Mouse (Mus musculus): ENCODE data around the gene Rnf224. TPM values are rescaled to one million over a fixed set of nuclear protein-coding genes. Genes with fewer than 3 reads are reported as not detected.

Gene Rnf224
- total and polyA plus RNA-seq, 3 experiments, result 0.10 TPM; not detected in 2

GRCm38 (mm10) chr2:25271827-25272511 is 35.4 kb upstream of the Rnf224 start, which contains the start of the genes Ssna1 and Anapc2 (continued):
- TF ChIP-seq MEF2A (IDR thresholded peaks at IDR 0.05; ENCODE audit: extremely low read depth, insufficient replicate concordance, low read depth, low read length, poor library complexity, severe bottlenecking) (no peak), POLR2AphosphoS5 (IDR thresholded peaks at IDR 0.05; ENCODE audit: borderline replicate concordance, low read depth, low read length) (no peak), TCF12 (IDR thresholded peaks at IDR 0.05; ENCODE audit: low read depth, low read length) (peak; percentile 59), MAX (IDR thresholded peaks at IDR 0.05; ENCODE audit: low read length) (peak; percentile 63), BHLHE40 (IDR thresholded peaks at IDR 0.05; ENCODE audit: borderline replicate concordance, low read depth, low read length) (no peak), HCFC1 (IDR thresholded peaks at IDR 0.05; ENCODE audit: low read depth, low read length) (peak; percentile 93), CTCF (IDR thresholded peaks at IDR 0.05 in 2 of 3, conservative IDR thresholded peaks at IDR 0.05 in 1 of 3; ENCODE audit: control insufficient read depth in 1 of 3, insufficient read depth in 1 of 3, low read depth in 2 of 3, low read length in 3 of 3, poor library complexity in 1 of 3, severe bottlenecking in 1 of 3) (peak in 2 of 3 experiments; percentile 21 to 24; a peak in 3 of 6 replicates), JUND (IDR thresholded peaks at IDR 0.05; ENCODE audit: low read depth, low read length) (no peak), ZKSCAN1 (IDR thresholded peaks at IDR 0.05; ENCODE audit: low read depth, low read length) (no peak), CHD1 (IDR thresholded peaks at IDR 0.05; ENCODE audit: low read depth, low read length) (no peak), ZC3H11A (IDR thresholded peaks at IDR 0.05; ENCODE audit: low read depth, low read length) (0 out of 2 replicates have a peak, but pooled peaks have one; percentile 8), UBTF (IDR thresholded peaks at IDR 0.05; ENCODE audit: borderline replicate concordance, insufficient read depth, low read depth, low read length) (no peak), SMC3 (IDR thresholded peaks at IDR 0.05; ENCODE audit: low read depth, low read length) (no peak), POLR2AphosphoS2 (IDR thresholded peaks at IDR 0.05; ENCODE audit: low read length) (peak; percentile 92), TBP (IDR thresholded peaks at IDR 0.05; ENCODE audit: low read depth, low read length) (no peak), GABPA (IDR thresholded peaks at IDR 0.05; ENCODE audit: low read depth, low read length) (0 out of 2 replicates have a peak, but pooled peaks have one; percentile 25), RCOR1 (IDR thresholded peaks at IDR 0.05; ENCODE audit: low read depth, low read length) (no peak), RAD21 (IDR thresholded peaks at IDR 0.05; ENCODE audit: low read depth, low read length) (no peak; the same call in 1 of the 2 replicates), NRF1 (IDR thresholded peaks at IDR 0.05; ENCODE audit: insufficient read depth, low read depth, low read length, poor library complexity, severe bottlenecking) (peak; percentile 87), MAFK (IDR thresholded peaks at IDR 0.05; ENCODE audit: borderline replicate concordance, low read depth, low read length) (no peak), ZMIZ1 (IDR thresholded peaks at IDR 0.05; ENCODE audit: low read depth, low read length) (peak; percentile 65; the same call in 1 of the 2 replicates)

- no peak for DNase-seq (ENCODE audit: low read depth, low spot score)
- TF ChIP-seq USF2 (IDR thresholded peaks at IDR 0.05; ENCODE audit: borderline replicate concordance in 1 of 2, insufficient read depth in 1 of 2, low read depth in 1 of 2, low read length in 2 of 2), result no peak
- TF ChIP-seq ETS1 (IDR thresholded peaks at IDR 0.05; ENCODE audit: low read depth, low read length), result peak; percentile 53; the same call in 1 of the 2 replicates
- peaks cover 0 to 41% of the 10 kb centered on the region in 2 experiments; a peak in 3 of 4 replicates for H3K36me3 ChIP-seq (ENCODE audit: control insufficient read depth in 1 of 2, insufficient read depth in 2 of 2, low read length in 2 of 2)
- H3K79me2 ChIP-seq (ENCODE audit: control insufficient read depth, insufficient read depth, low read length, poor library complexity), result peaks cover 72% of the 10 kb centered on the region
- H3K27ac ChIP-seq (ENCODE audit: control insufficient read depth, low read depth, low read length), result peak overlapping the region; percentile 29
- no peak overlapping the region for H3K4me3 ChIP-seq (ENCODE audit: control insufficient read depth in 1 of 2, insufficient read depth in 1 of 2, low read depth in 2 of 2, low read length in 2 of 2)
- H3K9me3 ChIP-seq (replicated peaks; ENCODE audit: insufficient read depth, low read length), result no peaks in the 10 kb centered on the region
- H3K9ac ChIP-seq (ENCODE audit: control insufficient read depth, low read depth, low read length, poor library complexity, severe bottlenecking), result no peak overlapping the region; the same call in 1 of the 2 replicates
- H3K27me3 ChIP-seq (ENCODE audit: control insufficient read depth in 1 of 2, insufficient read depth in 2 of 2, low read length in 2 of 2), result no peaks in the 10 kb centered on the region
- H3K4me1 ChIP-seq (ENCODE audit: control insufficient read depth in 1 of 2, insufficient read depth in 2 of 2, low read length in 2 of 2), result peaks cover 10 to 53% of the 10 kb centered on the region in 2 experiments
These were observed 31.2 kb upstream of the Rnf224 start for GRCm38 (mm10) chr2:25267746-25268309.
